ENCODE assay signal across 15 mouse cellular contexts in the genomic region with DNA sequence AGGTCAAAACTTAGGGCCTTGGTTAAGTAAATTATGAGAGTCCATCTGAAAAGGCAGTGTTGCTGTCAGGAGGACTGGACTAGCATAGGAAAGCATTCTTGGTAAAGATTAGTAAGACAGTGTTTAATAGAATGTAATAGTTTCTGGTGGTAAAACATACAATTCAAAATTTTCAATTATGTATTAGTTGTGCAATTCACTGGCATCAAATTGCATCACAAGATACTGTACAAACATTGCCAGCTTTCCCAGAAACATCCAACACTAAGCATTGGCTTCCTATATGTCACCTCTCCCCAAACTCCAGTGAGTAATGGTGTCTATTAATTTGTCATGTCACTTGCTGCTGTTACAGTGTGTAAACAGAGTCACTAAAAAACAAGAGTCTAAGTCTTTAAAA.
DNase-seq lines count a peak whose midpoint lies in the region; ATAC-seq and TF ChIP-seq lines count a peak whose summit lies in the region.
"Had no signal": no experiment of that assay in that cellular context is flagged by ENCODE, and none has a peak within 500 bp of the region (broad histone marks: within the 10 kb centered on the region; RNA-seq: fewer than 3 reads in every experiment).

No protein-coding gene starts in this region.

- no peak overlapping the region for H3K4me3 ChIP-seq in heart, postnatal 0 days (ENCODE audit: low read depth, low read length)
- peak overlapping the region; percentile 63 for H3K4me3 ChIP-seq in erythroblast, embryonic 14.5 days (replicated peaks)
- peak overlapping the region; percentile 34 for H3K4me3 ChIP-seq in liver, postnatal 0 days (ENCODE audit: low read depth, low read length)
- no peak overlapping the region for H3K4me3 ChIP-seq in hindbrain, embryonic 11.5 days (ENCODE audit: low read depth, low read length)
- H3K4me3 ChIP-seq in forebrain, embryonic 14.5 days (ENCODE audit: low read depth, low read length): no peak overlapping the region
- H3K4me3 ChIP-seq: embryonic facial prominence, embryonic 13.5 days; limb, embryonic 12.5 days; megakaryocyte, embryonic 14.5 days had no signal

- no peak overlapping the region for H3K9ac ChIP-seq in heart, postnatal 0 days (replicated peaks; ENCODE audit: low read depth, low read length)
- H3K9ac ChIP-seq in liver, postnatal 0 days (replicated peaks): peak overlapping the region; percentile 74
- H3K9ac ChIP-seq in hindbrain, embryonic 11.5 days (ENCODE audit: low read depth, low read length): no peak overlapping the region
- H3K9ac ChIP-seq in forebrain, embryonic 14.5 days (ENCODE audit: low read length): no peak overlapping the region
- H3K9ac ChIP-seq: embryonic facial prominence, embryonic 13.5 days; limb, embryonic 12.5 days had no signal

- no peak for TF ChIP-seq EP300 in heart, postnatal 0 days (IDR thresholded peaks at IDR 0.05; ENCODE audit: low read depth)
- TF ChIP-seq EP300 in liver, postnatal 0 days (IDR thresholded peaks at IDR 0.05; ENCODE audit: low read depth): no peak

- peaks cover 46% of the 10 kb centered on the region for H3K4me1 ChIP-seq in heart, postnatal 0 days (ENCODE audit: control insufficient read depth, insufficient read depth)
- H3K4me1 ChIP-seq in erythroblast, embryonic 14.5 days (ENCODE audit: control insufficient read depth): peaks cover 67% of the 10 kb centered on the region
- H3K4me1 ChIP-seq in liver, postnatal 0 days (ENCODE audit: insufficient read depth): peaks cover 41% of the 10 kb centered on the region
- no peaks in the 10 kb centered on the region for H3K4me1 ChIP-seq in hindbrain, embryonic 11.5 days (replicated peaks; ENCODE audit: control insufficient read depth, insufficient read depth, low read length)
- no peaks in the 10 kb centered on the region; the same call in 1 of the 2 replicates for H3K4me1 ChIP-seq in forebrain, embryonic 14.5 days (ENCODE audit: control insufficient read depth, insufficient read depth, low read length)

- no peak for TF ChIP-seq CTCF in heart, postnatal 0 days (IDR thresholded peaks at IDR 0.05; ENCODE audit: low read depth)
- no peak for TF ChIP-seq CTCF in liver, postnatal 0 days (IDR thresholded peaks at IDR 0.05; ENCODE audit: low read depth)

- no peaks in the 10 kb centered on the region for H3K36me3 ChIP-seq in heart, postnatal 0 days (replicated peaks; ENCODE audit: control insufficient read depth, insufficient read depth, low read length)
- H3K36me3 ChIP-seq in erythroblast, embryonic 14.5 days (ENCODE audit: control insufficient read depth): peaks cover 21% of the 10 kb centered on the region
- H3K36me3 ChIP-seq in liver, postnatal 0 days (replicated peaks; ENCODE audit: insufficient read depth, low read length): no peaks in the 10 kb centered on the region
- no peaks in the 10 kb centered on the region for H3K36me3 ChIP-seq in hindbrain, embryonic 11.5 days (ENCODE audit: control insufficient read depth, insufficient read depth, low read length)
- H3K36me3 ChIP-seq in forebrain, embryonic 14.5 days (ENCODE audit: control insufficient read depth, insufficient read depth, low read length): no peaks in the 10 kb centered on the region
- H3K36me3 ChIP-seq: embryonic facial prominence, embryonic 13.5 days had no signal

- H3K4me2 ChIP-seq in heart, postnatal 0 days (ENCODE audit: low read depth, low read length): no peak overlapping the region
- peak overlapping the region; percentile 69 for H3K4me2 ChIP-seq in liver, postnatal 0 days (ENCODE audit: low read depth, low read length)
- no peak overlapping the region for H3K4me2 ChIP-seq in hindbrain, embryonic 11.5 days (replicated peaks; ENCODE audit: low read depth, low read length)
- H3K4me2 ChIP-seq in forebrain, embryonic 14.5 days (ENCODE audit: low read length): no peak overlapping the region
- H3K4me2 ChIP-seq: embryonic facial prominence, embryonic 13.5 days; limb, embryonic 12.5 days had no signal

- ATAC-seq in heart, postnatal 0 days (ENCODE audit: insufficient read depth, low read depth): no peak
- peak; percentile 22 for ATAC-seq in liver, postnatal 0 days
- no peak for ATAC-seq in hindbrain, embryonic 11.5 days (ENCODE audit: low FRiP score)
- ATAC-seq in forebrain, embryonic 14.5 days: no peak
- ATAC-seq: forebrain, embryonic 16.5 days; hindbrain, embryonic 16.5 days had no signal

- DNase-seq in heart, postnatal 0 days (ENCODE audit: low spot score): no peak
- DNase-seq in heart, postnatal 36 days: no peak
- DNase-seq in NIH3T3 (ENCODE audit: low read depth): peak; percentile 70
- no peak for DNase-seq in liver, postnatal 0 days
- no peak for DNase-seq in hindbrain, embryonic 11.5 days (ENCODE audit: low spot score)
- DNase-seq in forebrain, embryonic 14.5 days (ENCODE audit: low spot score): no peak
- DNase-seq: adrenal gland, adult 8-10 months; gastrocnemius, postnatal 25 days; right cerebral cortex, postnatal 25 days had no signal

- peak overlapping the region; percentile 95 for H3K27ac ChIP-seq in heart, postnatal 0 days (ENCODE audit: low read depth)
- peak overlapping the region; percentile 98 for H3K27ac ChIP-seq in liver, postnatal 0 days (ENCODE audit: low read depth)
- H3K27ac ChIP-seq in hindbrain, embryonic 11.5 days (ENCODE audit: low read depth, low read length): no peak overlapping the region
- no peak overlapping the region for H3K27ac ChIP-seq in forebrain, embryonic 14.5 days (ENCODE audit: low read depth, low read length)
- H3K27ac ChIP-seq: embryonic facial prominence, embryonic 13.5 days; limb, embryonic 12.5 days had no signal

- H3K9me3 ChIP-seq in heart, postnatal 0 days (replicated peaks; ENCODE audit: control insufficient read depth, low read length): no peaks in the 10 kb centered on the region
- no peaks in the 10 kb centered on the region for H3K9me3 ChIP-seq in erythroblast, embryonic 14.5 days (ENCODE audit: control insufficient read depth, low read length)
- H3K9me3 ChIP-seq in liver, postnatal 0 days (ENCODE audit: low read length): no peaks in the 10 kb centered on the region
- H3K9me3 ChIP-seq in hindbrain, embryonic 11.5 days (ENCODE audit: control insufficient read depth, low read length): no peaks in the 10 kb centered on the region
- no peaks in the 10 kb centered on the region for H3K9me3 ChIP-seq in forebrain, embryonic 14.5 days (replicated peaks; ENCODE audit: control insufficient read depth, low read length)
- H3K9me3 ChIP-seq: embryonic facial prominence, embryonic 13.5 days; limb, embryonic 12.5 days; megakaryocyte, embryonic 14.5 days had no signal

- intact Hi-C loops in heart, postnatal 36 days (cut with DNase I): no loop called here

- H3K27me3 ChIP-seq in heart, postnatal 0 days (ENCODE audit: control insufficient read depth, insufficient read depth, low read length): no peaks in the 10 kb centered on the region
- no peaks in the 10 kb centered on the region for H3K27me3 ChIP-seq in erythroblast, embryonic 14.5 days (ENCODE audit: control insufficient read depth)
- H3K27me3 ChIP-seq in liver, postnatal 0 days (ENCODE audit: insufficient read depth, low read length): no peaks in the 10 kb centered on the region
- no peaks in the 10 kb centered on the region for H3K27me3 ChIP-seq in hindbrain, embryonic 11.5 days (ENCODE audit: control insufficient read depth, insufficient read depth, low read length)
- no peaks in the 10 kb centered on the region for H3K27me3 ChIP-seq in forebrain, embryonic 14.5 days (replicated peaks; ENCODE audit: control insufficient read depth, insufficient read depth, low read length)
- H3K27me3 ChIP-seq: embryonic facial prominence, embryonic 13.5 days; limb, embryonic 12.5 days had no signal

Comparison
In these comparisons a context has a peak if more than half of its experiments do, and no peak if none do; other contexts are left out.
1. H3K27ac ChIP-seq: peak in heart, postnatal 0 days (single experiment) and liver, postnatal 0 days (single experiment); none in hindbrain, embryonic 11.5 days (single experiment) and forebrain, embryonic 14.5 days (single experiment).
2. H3K4me3 ChIP-seq: peak in erythroblast, embryonic 14.5 days (single experiment) and liver, postnatal 0 days (single experiment); none in heart, postnatal 0 days (single experiment), hindbrain, embryonic 11.5 days (single experiment) and forebrain, embryonic 14.5 days (single experiment).